Mouse (Mus musculus): ENCODE data around the gene Tsc22d3. TPM values are rescaled to one million over a fixed set of nuclear protein-coding genes. Genes with fewer than 3 reads are reported as not detected.
"Not testable (repeated sequence)": the region's sequence is repeated elsewhere in the genome, so short reads cannot be mapped to it uniquely, and the experiment has no call there.

The Tsc22d3 gene
- total and polyA plus RNA-seq, 3 experiments: 71.8 to 136 (median 77.4) TPM

DNA sequence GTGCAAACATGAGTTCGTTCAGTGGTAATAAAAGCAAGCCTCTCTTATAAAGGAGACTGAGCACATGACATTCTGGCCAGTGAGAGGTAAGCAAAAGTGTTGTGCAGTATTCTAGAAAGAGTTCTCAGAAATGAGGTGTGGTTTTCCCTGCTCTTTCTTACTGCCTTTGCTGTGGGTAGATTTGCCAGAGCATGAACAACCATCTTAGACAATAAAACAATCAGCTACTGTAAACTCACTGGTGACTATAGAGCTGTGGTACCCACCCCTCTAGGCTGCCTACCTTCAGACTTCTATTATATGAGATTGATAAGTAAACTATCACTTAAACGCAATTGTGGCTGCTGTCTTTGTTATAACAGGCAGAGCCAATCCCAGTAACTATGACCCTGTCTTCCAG, 69.1 kb downstream of the Tsc22d3 start:
- DNase-seq: no peak

DNA sequence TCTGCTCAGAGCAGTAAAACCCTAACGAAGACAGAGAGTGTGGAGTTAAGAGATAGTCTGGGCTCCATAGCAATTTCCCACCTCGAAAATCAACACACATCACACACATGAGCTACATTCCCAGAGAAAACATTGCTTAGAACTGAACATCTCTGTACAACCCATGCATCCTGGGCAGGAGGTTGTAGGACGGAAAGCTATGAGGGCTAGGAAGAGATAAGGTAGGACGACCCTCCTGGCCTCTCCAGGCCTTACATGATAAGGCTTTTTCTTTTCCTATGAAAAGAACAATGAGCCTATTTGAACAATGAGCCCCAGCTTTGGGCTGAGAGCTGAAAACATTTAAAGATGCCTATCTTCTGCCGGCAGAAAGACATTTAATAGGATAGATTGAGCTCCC, 69.8 kb downstream of the Tsc22d3 start:
- DNase-seq: no peak

DNA sequence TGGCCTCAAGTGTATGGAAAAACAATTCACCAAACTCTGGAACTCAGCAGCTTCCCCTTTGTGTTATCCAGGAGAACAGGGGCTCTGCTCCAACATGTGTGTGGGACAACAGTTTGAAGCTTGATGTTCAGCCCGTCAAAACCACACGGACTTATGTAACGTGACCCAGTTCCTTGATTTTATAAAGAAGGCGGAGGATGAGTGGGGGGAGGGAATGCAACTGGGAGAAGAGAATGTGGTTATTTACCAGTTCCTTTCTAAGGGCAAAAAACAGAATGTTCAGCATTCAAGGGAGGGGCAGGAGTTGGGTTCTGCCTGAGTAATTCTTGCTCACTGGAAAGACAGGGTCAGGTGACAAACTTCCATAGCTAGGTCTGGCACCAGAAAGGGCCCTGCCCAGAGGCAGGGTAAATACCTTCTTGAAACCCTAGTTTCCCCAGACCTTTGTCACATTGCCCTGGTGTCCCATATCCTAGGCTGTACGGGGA, 71.3 kb downstream of the Tsc22d3 start:
- DNase-seq: no peak

DNA sequence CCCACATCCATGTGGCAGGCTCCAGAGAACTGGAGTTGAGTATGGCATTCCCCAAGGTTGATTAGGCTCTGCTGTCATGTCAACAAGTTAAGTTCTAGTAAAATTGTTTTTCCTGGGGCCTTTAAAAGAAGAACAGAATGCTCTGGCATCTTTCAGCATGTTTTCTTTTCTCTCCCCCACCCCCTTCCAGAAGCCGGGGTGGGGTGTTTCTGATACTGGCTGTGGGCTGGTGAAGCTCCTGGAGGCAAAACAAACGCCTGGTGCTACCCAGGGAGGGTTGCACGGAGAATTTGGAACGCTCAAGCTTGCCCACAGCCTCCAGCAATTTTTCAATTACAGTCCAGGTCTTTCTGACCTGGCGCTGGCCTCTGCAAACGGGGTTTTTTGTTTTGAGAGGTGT, 73.2 kb downstream of the Tsc22d3 start:
- DNase-seq: no peak

DNA sequence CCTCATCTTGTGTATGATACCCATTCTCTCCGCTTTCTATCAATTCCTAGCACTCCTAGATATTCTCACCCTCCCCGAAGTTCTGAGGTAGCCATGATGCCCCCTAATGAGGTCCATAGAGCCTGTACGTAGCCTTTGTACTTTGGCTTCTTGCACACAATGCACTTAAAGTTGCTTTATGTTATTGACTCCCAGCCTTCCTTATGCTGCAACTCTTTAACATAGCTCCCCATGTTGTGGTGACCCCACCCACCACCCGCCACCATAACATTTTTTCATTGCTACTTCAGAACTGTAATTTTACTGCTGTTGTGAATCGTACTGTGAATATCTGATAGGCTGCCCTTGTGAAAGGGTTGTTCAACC, 74.2 kb downstream of the Tsc22d3 start:
- no peak for DNase-seq

DNA sequence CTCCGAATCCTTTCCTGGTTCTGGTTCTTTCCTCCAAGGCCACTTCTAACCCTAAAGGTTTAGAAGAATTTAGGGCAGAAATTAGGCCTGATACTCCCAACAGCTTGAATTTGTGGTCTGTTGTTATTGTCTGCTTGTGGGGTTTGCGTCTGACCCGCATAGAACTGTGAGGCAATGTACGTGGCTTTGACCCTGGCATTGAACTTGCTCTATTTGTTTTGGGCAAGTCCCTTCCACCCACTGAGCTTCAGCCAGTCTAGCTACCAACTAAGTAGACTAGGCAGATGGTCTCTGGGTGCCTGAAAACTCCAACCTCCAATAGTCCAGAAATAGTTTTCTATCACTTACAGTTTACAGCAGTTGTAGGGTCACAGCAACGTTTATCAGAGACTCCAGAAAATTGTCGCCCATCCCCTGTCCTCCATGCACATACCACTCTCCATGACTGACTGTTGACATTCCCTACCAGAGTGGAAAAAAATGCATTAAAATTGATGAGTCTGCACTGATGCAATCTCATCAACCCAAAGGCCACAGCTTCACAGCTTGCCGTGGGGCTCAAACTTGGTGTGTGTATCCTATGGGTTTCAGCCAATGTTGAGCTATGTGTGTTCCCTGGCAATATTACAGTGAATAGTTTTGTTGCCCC, 74.7 kb downstream of the Tsc22d3 start:
- no peak for DNase-seq

DNA sequence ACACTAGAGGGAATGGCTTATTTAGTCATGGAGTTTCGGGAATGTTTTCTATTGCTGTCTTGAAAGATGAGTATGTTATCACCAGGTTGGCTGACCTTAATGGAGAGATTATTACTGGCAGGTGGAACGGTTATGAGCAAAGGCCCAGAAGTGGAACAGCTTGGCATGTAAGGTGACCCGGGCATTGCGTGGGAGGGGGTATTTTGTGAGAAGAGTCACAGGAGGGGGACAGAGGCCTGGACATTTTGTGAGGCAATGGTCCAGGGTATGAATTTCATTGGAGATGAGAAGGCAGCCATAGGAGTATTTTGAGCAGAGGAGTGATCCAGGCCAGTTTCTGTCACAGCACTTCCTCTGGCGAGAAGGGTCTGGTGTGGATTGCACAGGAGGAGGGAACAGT, 76.2 kb downstream of the Tsc22d3 start:
- no peak for DNase-seq

DNA sequence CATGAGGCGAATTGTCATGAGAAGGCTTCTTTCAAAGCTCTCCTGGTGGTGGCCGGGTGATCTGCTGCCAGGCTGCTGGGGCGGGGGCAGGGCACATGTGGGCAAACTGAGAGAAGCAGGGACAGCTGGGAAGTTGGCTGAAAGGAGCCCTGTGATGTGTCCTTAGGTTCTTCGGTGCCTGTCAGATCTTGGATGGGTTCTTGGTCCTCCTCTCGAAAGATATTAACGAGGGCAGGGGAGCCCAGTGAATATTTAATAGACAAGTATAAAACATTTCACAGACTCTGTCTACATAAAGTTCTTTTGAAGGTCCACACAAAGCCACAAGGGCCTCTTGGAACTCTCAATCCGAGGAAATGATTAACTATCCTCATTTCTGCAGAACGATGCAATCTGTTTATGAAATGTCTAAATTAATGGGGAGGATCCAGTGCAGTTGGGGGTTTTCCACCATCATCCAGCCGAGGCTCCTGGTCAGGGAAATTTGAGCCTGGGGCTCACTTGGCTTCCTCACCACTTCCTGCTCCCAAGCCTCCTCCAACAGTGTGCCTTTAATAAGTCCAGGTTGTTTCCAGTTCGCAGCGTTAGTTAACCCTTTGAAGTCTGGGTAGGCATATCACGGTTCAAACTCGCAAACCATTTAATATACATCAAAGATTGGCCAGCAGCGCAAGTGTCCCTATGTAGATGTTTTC, 78.2 kb downstream of the Tsc22d3 start:
- DNase-seq: no peak

DNA sequence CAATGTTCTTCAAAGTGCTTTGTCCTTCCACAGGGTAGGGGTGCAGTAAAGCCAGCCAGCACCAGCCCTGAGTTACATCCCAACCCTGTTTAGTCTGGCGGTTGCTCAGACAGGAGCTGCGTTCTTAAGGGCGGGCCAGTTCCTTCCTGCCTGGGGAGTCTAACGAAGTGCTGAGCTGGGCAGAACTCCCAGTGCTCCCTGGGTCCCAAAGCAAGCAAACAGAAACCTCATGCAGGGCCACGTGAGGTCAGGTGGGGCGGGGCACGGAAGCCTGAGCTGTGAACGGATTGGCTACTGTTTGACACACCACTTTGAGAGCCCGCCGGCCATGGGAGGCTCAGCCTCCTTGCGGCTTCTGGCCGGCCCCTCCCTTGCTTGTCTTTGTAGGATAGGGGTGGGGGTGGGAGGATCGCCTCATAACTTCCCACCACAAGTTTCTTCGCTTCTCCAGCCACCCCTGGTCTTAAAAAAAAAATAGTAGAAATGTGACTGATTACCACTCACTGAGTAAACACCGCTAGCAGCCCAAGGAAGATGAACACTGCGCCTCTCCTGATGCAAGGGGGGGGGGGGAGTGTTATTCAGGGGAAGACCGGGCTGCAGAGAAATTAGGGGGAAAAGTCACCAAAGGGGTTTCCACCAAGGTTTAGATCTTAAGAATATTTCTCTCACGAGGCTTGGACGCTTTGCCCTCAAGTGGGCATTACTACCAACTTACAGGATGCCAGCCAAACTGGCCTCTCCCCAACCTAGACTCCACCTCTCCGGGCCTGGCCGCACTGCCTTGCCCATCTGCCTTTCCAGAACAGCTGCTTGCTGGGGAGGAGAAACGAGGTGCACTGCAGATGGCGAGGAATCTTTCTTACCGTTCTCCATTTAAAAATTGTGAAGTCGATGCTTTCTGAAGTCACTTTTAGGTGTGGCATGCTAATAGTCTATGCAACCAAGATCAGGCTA, 80.0 kb downstream of the Tsc22d3 start:
- peak; percentile 94 for DNase-seq

DNA sequence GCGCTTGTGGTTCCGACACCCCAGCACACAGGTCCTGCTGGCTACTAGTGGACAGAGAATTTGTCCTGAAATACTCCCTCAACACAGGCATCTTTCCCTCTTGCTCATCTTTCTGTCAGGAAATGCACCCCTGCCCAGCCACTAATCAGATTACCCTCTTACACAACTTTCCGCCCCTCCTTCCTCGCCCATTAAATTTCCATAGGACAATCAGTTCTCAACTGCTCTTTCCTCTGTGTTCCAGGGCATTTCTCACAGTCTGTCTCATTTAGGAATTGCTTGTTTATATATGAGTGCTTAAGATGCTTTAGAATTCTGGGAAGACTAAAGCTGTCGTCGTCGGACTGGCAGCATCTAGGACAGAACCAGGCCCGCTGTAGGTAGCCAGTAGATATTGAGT, 82.1 kb downstream of the Tsc22d3 start:
- DNase-seq: no peak

DNA sequence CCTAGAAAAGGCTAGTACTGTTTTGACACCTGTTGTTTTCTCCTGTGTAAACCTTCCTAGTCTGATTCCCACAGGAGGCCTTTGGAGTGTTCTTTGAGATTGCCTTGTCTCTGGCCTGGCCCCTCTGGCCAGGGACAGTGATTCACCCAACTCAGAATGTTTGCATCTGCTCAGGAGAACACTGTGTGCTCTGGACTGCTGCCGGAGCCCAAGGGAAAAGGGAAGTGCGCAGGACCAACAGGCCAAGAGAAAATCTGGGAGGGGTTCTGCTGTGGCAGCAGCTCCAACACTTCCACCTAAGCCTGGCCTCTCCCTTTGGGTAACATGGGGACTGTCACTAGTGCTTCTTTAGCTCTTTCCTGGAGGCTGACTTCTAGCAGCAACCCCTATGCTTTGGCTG, 87.1 kb downstream of the Tsc22d3 start:
- DNase-seq: no peak

DNA sequence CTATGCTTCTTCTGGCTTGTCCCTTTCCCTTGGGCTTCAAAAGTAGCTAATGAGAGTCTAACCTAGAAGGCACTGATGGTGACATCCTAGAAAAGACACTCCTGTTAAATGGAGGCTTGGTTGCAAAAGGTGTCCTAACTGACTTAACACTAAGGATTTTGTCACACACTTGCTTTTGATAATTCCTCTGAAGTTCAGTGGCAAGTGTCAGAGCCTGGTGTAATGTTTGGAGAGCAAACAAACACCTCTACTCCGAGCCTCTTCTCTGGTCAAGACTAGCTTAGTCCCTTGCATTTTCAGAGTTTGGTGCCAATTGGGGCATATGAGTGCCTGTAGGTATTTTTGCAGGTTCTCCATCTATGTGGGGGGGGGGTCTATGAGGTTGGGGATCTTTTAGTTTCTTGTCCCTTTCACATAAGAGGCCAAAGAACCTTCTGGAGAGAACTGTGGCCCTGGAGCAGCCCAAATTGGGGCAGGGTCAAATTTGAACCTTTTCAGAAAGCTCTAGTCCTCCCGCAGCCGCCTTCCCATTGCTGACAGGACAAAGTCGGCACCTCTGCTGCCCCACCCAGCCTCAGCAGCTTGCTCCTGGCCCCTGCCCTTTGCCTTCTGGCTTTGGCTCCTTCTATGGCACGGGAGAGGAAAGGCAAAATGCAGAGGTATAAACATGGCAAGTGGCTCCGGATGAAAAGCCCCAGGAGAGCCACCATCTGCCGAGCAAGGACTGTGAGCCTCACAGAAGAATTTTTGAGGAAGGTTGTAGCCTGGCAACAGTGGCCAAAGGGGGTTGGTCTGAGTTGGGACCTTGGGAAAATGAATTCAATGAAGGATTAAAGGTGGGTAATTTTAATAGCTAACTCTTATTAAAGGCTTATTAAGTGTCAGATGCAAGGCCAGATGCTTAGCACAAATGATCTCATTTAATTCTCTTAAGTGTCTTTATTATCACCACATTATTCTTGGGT, 88.5 kb downstream of the Tsc22d3 start:
- no peak for DNase-seq

DNA sequence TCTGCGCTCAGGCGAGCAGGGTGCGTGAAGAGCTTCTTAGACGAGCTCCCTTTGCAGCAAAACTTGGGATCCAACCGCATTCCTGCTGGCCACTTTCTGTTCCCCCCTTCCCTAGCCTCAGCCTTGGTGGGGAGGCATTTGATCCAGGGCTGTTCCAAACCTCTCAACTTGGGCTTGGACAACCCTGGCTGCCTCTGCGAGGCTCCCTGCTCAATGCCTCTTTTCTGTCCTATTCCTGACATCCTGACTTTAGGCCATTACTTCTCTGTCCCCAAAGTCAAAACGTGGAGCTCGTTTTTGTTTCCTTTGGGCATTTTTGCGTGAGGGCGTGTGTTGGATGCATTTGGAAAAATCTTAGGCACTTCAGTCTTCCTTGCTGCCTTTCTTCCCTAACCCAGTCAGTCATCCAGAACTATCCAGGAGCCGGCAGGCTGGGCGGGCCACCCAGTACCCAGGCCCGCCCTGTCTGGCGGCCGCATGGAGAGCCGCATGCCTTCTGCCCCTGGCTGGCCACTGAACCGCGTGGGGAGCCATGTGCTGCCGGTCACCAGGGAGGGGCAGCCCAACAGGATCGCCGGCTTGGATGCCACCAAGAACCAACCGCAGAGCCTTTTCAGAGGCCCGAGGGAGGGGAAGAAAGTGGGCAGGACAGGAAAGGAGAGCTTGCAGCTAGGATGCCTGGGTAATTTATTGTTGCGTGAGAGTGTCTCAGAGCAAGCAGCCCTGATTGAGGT, 89.6 kb downstream of the Tsc22d3 start:
- peak; percentile 87 for DNase-seq

DNA sequence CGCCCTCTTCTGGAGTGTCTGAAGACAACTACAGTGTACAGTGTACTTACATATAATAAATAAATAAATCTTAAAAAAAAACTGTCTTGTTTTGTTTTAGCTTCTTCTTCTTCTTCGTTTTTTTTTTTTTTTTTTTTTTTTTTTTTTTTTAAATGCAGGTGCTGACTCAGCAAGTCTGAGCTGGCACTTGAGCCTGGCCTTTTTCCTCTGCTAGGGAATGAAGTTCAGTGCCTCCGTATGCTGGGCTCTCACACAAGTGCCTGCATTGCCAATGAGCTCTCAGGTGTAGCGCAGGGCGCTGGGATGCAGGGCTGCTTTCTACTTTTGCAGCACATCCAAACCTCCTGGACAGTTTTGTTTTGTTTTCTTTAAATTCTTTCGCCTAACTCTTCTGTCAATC, 90.6 kb downstream of the Tsc22d3 start:
- DNase-seq: no peak

DNA sequence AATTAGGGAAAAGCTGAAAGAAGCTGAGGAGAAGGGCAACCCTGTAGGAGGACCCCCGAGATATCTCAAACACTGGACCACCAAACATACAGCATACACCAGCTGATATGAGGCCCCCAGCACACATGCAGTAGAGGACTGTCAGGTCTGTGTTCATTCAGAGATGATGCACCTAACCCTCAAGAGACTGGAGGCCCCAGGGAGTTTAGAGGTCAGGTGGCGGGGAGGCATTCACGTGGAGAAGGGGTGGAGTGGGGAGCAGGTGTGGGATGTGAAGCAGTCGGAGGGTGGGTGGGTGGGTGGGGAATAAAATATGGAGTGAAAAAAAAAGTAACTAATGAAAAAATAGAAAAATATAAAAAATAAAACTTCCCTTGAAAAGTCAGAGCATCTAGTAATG, 91.7 kb downstream of the Tsc22d3 start:
- DNase-seq: not testable (repeated sequence)

DNA sequence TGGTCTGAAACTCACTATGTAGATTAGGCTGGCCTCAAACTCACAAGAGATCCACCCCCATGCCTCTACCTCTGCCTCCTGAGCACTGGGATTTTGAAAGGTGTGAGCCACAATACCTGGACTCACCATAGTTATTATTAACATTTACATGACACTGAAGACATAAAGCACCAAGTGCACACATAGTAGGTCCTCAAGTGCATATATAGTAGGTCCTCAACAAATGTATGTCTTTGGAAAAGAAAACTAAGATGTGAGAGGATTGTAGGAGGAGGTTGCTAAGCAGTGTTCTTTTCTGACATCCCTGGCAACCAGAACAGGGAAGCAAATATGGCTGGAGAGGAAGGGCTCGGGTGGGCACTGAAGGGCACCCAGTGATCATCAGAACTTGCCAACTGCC, 93.1 kb downstream of the Tsc22d3 start:
- DNase-seq: no peak

DNA sequence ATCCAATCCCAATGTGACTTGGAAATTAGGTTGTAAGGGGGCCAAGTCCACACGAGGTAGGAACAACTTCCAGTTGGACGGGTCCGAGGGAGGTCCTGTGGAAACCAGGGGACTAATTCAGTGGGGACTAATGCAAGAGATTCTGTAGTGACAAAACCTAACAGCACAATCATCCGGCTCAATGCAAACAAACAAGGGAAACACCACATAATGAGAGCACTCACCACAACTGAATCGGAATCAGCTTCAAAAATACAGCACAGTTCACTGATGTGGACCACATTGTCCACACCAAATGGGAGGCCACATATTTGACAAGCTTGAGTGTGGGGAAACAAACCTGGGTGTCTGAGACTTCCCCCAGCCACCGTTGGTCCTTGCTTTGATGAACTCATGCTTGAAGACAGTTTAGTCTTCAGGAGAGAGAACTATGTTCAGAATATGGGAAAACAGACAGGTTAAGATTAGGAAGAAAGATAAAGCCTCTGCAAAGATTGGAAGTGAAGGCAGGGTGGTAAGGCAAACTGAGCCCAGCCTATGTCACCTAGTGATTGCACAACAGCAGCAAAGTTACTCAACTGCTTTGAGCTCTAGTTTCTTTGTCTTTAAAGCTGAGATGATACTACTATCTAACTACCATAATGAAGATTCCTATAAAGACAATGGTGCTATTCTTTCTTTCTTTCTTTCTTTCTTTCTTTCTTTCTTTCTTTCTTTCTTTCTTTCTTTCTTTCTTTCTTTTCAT, 93.9 kb downstream of the Tsc22d3 start:
- DNase-seq: no peak

DNA sequence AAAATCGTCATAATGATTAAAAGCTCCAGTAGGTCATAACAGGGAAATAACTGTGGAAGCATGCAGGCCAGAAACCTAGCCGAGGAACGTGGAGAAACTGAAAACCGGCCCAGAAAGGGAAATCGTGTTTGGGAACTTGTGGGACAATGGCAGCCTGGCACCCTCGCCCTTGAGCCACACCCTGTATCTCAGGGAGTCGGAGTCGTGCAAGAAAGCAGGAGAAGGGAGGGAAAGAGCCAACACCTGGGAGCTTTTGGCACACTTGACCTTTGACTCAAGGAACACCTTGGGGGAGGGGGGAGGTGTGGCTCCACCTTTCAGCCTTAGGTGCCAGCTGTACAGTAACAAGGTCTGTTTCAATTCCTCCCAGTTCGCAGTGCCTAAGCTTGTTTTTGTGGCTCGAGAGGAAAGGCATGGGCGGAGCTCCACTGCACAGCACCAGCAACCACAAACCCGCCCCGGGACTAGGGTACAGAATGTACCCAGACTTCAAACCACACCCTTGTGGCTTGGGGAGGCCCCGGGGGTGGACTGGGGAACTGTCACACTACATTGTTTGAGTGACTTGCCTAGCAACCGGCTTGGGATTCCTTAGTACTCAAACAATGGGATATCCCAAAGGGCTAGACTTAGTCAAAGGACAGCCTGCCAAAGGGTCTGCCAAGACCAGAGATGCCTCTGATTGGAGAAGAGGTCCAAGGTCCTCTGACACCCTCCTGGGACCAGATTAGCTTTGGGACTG, 94.8 kb downstream of the Tsc22d3 start:
- peak; percentile 64 for DNase-seq

DNA sequence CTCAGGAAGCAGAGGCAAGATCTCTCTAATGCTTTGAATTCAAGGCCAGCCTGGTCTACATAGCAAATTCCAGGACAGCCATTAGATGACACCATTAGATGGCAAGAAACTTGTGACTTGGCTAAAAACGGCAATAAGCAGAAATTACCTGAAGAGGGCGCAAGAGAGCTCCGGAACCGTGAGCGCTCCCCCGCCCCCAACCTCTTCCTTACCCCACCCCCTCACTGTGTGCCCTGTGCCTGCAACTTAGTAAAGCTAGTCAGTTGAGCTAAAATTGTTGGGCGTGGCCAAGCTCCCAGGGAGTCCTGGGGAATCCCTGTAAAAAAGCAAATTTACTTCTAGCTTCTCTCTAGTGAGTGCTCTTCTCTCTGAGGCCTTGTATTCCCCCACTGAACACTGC, 96.6 kb downstream of the Tsc22d3 start:
- peak; percentile 62 for DNase-seq
